Mouse (Mus musculus): ENCODE results near the gene Fbxl17.

Fbxl17 gene

GRCm38 (mm10) chr17:63326227-63326626 lies 173.6 kb downstream of the Fbxl17 start:
- no peak for DNase-seq (ENCODE audit: low spot score)

DNA sequence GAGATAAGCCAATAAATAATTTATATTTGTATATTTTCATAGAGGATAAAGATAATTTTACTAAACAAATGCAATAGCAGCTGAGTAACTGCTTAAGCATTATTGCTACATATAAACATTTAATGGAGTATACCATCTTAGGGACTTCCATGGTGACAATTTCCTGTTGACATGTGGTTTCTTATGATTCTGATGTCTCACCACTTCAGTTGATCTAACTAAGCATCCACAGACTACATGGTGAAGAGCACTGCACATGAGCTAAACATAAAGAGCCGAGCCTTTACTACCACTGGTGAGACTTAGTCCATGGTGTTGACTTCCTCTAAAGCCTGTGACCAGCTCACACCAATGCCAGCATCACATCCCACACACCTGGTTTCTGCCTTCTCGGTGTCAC lies 175.1 kb downstream of the Fbxl17 start:
- no peak for DNase-seq (ENCODE audit: low spot score)

GRCm38 (mm10) chr17:63324039-63324438 lies 175.8 kb downstream of the Fbxl17 start:
- DNase-seq (ENCODE audit: low spot score): peak; percentile 73

- DNase-seq (ENCODE audit: low spot score): no peak
Measured at GRCm38 (mm10) chr17:63322846-63323245, 177.0 kb downstream of the Fbxl17 start.

GRCm38 (mm10) chr17:63321290-63321689 lies 178.5 kb downstream of the Fbxl17 start:
- no peak for DNase-seq (ENCODE audit: low spot score)

- no peak for DNase-seq (ENCODE audit: low spot score)
Measured at GRCm38 (mm10) chr17:63317518-63317917, 182.3 kb downstream of the Fbxl17 start.

GRCm38 (mm10) chr17:63315646-63316480 lies 184.0 kb downstream of the Fbxl17 start:
- no peak for DNase-seq (ENCODE audit: low spot score)

DNA sequence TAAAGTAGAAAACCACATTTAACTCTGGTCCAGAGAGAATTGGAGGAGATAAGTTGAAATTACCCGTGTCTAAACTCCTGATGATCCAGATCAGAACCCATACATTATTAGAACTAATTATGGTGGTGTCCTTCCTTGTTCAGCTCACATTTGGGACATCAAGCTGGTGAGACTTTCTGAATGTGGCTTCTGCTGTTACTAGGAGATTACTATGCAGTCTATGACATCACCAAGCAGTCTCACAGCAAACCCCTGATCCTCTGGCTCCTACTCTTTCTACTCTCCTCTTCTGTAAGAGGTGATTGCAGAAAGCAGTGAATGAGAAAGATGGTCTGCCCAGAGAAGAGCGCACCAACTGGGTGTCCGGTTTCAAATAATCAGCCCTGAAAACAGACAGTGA lies 187.0 kb downstream of the Fbxl17 start:
- no peak for DNase-seq (ENCODE audit: low spot score)

DNA sequence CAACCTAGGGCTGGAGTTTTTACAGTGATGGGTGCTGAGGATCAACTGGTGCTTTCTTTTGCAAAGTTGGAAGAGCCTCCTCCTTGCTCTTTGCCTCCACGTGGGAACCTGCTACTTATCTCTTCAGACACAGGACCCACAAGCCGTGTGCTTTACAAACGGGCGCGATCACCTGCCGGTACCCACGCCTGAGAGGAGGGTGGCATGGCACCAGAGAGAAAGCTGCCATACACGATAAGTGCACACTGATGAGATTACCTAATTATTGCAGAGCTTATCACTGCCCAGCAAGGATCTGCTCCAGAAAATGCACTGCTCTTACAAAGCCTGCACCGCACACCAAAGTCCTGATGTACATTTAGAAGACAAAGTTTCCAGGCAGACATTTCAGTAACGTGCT lies 187.5 kb downstream of the Fbxl17 start:
- DNase-seq (ENCODE audit: low spot score): peak; percentile 57

GRCm38 (mm10) chr17:63311613-63312012 lies 188.2 kb downstream of the Fbxl17 start:
- DNase-seq (ENCODE audit: low spot score): no peak

- no peak for DNase-seq (ENCODE audit: low spot score)
Measured at GRCm38 (mm10) chr17:63310021-63310420, 189.8 kb downstream of the Fbxl17 start.

- DNase-seq (ENCODE audit: low spot score): no peak
Measured at GRCm38 (mm10) chr17:63303862-63304261, 196.0 kb downstream of the Fbxl17 start.

GRCm38 (mm10) chr17:63301822-63302393 lies 197.9 kb downstream of the Fbxl17 start:
- DNase-seq (ENCODE audit: low spot score): no peak

- DNase-seq (ENCODE audit: low spot score): no peak
Measured at GRCm38 (mm10) chr17:63295471-63295870, 204.3 kb downstream of the Fbxl17 start.

- no peak for DNase-seq (ENCODE audit: low spot score)
Measured at GRCm38 (mm10) chr17:63294961-63295360, 204.9 kb downstream of the Fbxl17 start.

DNA sequence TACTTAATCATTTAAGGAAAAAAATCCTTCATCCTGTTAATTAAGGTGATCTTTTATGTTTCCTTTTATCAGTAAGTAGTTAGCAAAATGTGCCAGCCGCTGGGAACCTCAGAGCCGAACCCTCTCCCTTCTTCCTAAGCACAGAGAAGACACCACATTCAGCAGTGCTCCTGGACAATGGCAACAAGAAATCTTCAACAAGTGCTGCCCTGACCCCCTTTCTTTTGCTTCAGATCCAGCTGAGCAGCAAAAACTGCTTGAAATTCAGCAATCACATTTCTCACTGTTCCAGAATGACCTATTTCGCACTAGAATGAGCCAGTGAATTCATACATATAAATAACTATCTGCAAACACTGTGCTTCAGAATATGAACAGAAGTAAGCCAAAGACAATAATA lies 205.8 kb downstream of the Fbxl17 start:
- DNase-seq (ENCODE audit: low spot score): no peak

DNA sequence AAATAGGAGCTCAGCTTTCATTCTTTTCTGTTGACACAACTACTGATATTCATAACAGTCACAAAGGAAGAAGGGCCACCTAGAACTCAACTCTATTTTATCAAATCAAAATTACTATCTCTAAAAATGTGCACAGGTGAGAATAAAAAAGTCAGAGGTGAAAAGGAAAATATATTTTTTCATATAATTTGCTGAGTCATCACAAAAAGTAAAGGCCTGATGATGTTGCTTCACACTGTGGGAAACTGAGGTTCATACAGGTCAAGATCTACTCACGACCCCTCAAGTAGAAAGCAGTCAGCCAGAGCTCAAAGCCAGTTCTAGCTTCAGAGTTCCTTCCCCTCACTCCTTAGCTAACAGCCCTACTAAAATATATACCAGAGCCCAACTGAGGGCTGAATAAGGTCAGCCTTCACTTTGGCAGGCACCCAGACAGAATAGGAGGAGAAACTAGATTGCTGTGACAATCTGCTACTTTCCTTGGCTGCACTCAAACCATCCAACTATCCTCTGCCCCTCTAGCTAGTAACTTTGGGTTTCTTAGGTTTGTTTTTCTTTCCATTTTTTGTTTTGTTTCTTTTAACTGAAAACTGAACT lies 210.4 kb downstream of the Fbxl17 start:
- DNase-seq (ENCODE audit: low spot score): no peak

DNA sequence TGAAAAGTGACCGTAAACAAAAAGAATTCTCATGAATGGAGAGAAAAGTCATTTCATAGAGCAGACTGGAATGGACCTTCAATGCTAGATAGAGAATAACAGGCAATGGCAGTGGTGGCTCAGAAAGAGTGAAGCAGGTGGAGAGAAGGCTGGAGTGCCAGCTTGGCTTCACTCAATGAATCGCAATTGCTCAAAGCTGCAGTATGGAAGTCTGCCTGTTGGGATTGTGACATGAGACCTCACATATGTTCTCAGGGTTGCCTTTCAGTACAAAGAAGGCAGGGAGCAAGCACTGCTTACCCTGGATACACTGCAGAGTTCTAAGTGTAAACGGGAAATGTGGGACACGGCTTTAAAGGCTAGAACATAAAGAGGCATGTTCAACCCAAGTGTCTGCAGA lies 211.0 kb downstream of the Fbxl17 start:
- DNase-seq (ENCODE audit: low spot score): no peak

DNA sequence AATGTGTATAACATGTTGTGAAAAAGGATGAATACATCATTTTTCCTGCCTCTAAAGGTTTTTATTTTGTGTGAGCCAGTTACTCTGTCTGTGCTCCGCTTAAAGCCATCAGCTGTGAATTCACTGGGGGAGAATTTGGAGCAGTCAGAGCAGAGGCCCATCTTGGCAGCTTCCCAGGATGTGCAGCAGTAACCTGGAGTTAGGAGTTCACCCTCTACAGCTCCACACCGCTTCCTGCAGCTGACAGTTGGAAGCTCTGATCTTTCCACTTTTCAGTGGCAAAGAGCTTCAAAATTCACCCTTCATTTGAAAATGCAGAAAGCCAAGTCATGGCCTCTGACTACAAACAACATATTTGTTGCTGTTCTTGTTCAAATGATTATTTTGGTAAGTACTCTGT lies 212.4 kb downstream of the Fbxl17 start:
- no peak for DNase-seq (ENCODE audit: low spot score)

- no peak for DNase-seq (ENCODE audit: low spot score)
Measured at GRCm38 (mm10) chr17:63285265-63285939, 214.4 kb downstream of the Fbxl17 start.

DNA sequence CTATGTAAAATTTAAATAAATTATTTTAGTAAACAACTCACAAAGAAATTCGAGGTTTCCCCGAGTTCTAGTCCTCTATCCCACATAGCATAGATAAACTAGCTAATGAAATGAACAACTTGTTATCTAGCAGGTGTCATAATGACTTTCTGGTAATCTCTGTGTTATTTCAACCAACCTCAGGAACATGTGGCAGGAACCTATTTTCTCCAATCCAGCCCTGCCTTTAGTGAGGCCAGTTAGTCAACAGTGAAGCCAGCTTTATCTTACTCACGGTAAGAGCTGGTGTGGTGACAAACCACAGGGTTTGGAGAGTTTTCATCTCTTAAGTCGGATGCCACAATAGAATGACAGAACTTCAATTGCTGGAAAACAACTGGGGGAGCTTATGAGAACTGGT lies 215.7 kb downstream of the Fbxl17 start:
- no peak for DNase-seq (ENCODE audit: low spot score)

DNA sequence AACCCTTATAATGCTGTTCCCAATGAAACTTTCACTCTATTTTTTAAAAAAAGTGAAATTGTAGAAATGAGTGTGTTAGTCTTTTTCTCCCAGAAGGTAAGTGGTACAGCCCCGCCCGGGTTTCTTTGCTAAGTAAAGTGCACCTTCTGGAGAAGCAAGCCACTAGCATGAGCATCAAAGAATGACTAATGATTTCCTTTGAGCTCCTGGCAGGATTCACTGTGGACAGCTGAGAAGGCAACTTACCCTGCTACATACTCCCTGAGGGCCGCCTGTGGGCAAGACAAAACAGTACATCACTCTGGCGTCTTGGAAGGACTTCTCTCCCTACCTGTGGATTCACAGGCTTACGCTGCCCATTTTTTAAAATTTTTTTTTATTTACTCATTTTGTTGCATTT lies 217.8 kb downstream of the Fbxl17 start:
- DNase-seq (ENCODE audit: low spot score): no peak

DNA sequence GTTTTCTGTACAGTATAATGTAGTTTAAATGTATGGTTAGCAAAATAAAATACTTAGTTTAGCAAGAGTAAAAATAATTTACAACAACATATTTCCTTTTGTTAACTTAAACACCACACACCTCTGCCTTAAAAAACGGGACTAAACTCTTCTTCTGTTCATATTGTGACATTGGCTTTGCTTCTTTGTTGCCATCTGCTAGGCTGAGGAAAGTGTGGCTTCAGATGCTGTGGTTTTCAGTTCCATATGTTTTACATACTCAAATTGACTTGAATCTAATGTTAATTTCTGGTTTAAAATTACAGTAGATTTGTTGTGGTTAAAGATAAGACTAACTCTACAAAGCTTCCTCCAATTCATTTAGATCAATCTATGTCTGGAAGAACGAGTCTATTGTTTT lies 218.8 kb downstream of the Fbxl17 start:
- DNase-seq (ENCODE audit: low spot score): no peak

All from spleen, adult 12 weeks (tissue).